Mouse (Mus musculus) embryonic facial prominence, embryonic 13.5 days (tissue): ENCODE data around the gene Casp7. TPM values are rescaled to one million over a fixed set of nuclear protein-coding genes. Genes with fewer than 3 reads are reported as not detected.

ENCODE experiments used
- ATAC-seq: fragments of 200-750 bp; cut with Nextera tagmentation; 2 replicates; pipeline ENCODE4 v1.8.0; 2017; ENCODE audit warnings: low read depth; ENCODE audit not compliant: insufficient number of reproducible peaks, insufficient read depth, low FRiP score, low TSS enrichment
- H3K27ac ChIP-seq: fragments of 300-500 bp; sonication (generic); 2 replicates; pipeline ENCODE4 v1.5.1; 2015; ENCODE audit warnings: moderate library complexity, mild to moderate bottlenecking, inconsistent platforms
- H3K27me3 ChIP-seq: fragments of 300-500 bp; sonication (generic); 2 replicates; pipeline ENCODE4 v1.6.1; 2015; ENCODE audit warnings: mild to moderate bottlenecking, inconsistent platforms
- H3K36me3 ChIP-seq: fragments of 300-500 bp; sonication (generic); 2 replicates; pipeline ENCODE4 v1.6.1; 2015; ENCODE audit warnings: mild to moderate bottlenecking, inconsistent platforms
- H3K4me1 ChIP-seq: fragments of 300-500 bp; sonication (generic); 2 replicates; pipeline ENCODE4 v1.6.1; 2015; ENCODE audit warnings: inconsistent platforms
- H3K4me2 ChIP-seq: fragments of 300-500 bp; sonication (generic); 2 replicates; pipeline ENCODE4 v1.6.1; 2015; ENCODE audit warnings: moderate library complexity, mild to moderate bottlenecking, inconsistent platforms
- H3K4me3 ChIP-seq: fragments of 300-500 bp; sonication (generic); 2 replicates; pipeline ENCODE4 v1.5.1; 2015; ENCODE audit warnings: mild to moderate bottlenecking, inconsistent platforms
- H3K9ac ChIP-seq: fragments of 300-500 bp; sonication (generic); 2 replicates; pipeline ENCODE4 v1.6.1; 2015; ENCODE audit warnings: mild to moderate bottlenecking, inconsistent platforms
- H3K9me3 ChIP-seq: fragments of 300-500 bp; sonication (generic); 2 replicates; pipeline ENCODE4 v1.6.1; 2016; ENCODE audit warnings: inconsistent platforms
- WGBS: fragments of 180-500 bp; shearing (Covaris S2); methylation state at CpG from one replicate; pipeline ENCODE4 v1.1.7; 2015; ENCODE audit warnings: mixed read lengths; 5-methylcytosine and 5-hydroxymethylcytosine counted together
- polyA plus RNA-seq: library from polyadenylated mRNA; unstranded; fragments of >200 nt; fragmentation: Nextera tagmentation; extraction: Ambion mirVana; gene quantifications from 2 replicates; pipeline ENCODE4 v1.2.1, GENCODE M21; 2015

Casp7 gene
- polyA plus RNA-seq, 1 experiment from 2014 or later = 29.6 TPM

- peaks cover 20% of the 10 kb centered on the region; the same call in 1 of the 2 replicates for H3K36me3 ChIP-seq
- ATAC-seq = no peak
- H3K4me2 ChIP-seq = no peak overlapping the region
- no peak overlapping the region for H3K9ac ChIP-seq
- peaks cover 20% of the 10 kb centered on the region for H3K4me1 ChIP-seq
- H3K27ac ChIP-seq = no peak overlapping the region
- no peaks in the 10 kb centered on the region for H3K27me3 ChIP-seq
- H3K4me3 ChIP-seq = no peak overlapping the region
- 54% methylated on average over 10 of the region's 10 CpGs for WGBS
- no peaks in the 10 kb centered on the region for H3K9me3 ChIP-seq
These were observed 35.8 kb downstream of the Casp7 start for GRCm38 (mm10) chr19:56432706-56433105.

GRCm38 (mm10) chr19:56433581-56433980, 36.7 kb downstream of the Casp7 start:
- WGBS = 86% methylated on average over 7 of the region's 7 CpGs
- Histone ChIP-seq H3K9me3 (no peaks in the 10 kb centered on the region), H3K9ac (no peak overlapping the region), H3K4me2 (no peak overlapping the region), H3K36me3 (peaks cover 20% of the 10 kb centered on the region; the same call in 1 of the 2 replicates), H3K4me1 (peaks cover 20% of the 10 kb centered on the region), H3K27ac (no peak overlapping the region), H3K27me3 (no peaks in the 10 kb centered on the region), H3K4me3 (no peak overlapping the region)
- no peak for ATAC-seq

DNA sequence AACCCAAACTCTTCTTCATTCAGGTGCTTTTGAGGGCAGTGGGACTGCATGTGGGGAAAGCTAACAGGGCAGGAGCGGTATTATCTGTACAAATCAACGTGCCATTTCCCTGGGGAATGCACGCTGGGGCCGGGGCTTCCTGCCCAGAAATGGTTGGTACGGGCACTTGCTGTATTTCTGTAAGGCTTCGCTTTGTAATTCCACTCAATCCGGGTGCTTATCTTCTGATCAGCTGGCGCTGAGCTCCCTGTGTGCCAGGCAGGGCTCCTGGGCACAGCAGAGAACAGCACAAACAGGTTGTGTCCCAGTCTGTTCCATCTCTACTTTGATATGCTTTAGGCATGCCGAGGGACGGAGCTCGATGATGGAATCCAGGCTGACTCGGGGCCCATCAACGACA, 39.5 kb downstream of the Casp7 start:
- Histone ChIP-seq H3K9ac (no peak overlapping the region), H3K4me2 (no peak overlapping the region), H3K27me3 (no peaks in the 10 kb centered on the region), H3K4me1 (peaks cover 16% of the 10 kb centered on the region), H3K36me3 (peaks cover 30% of the 10 kb centered on the region), H3K9me3 (no peaks in the 10 kb centered on the region), H3K27ac (no peak overlapping the region), H3K4me3 (no peak overlapping the region)
- 73% methylated on average over 13 of the region's 13 CpGs for WGBS
- no peak for ATAC-seq

GRCm38 (mm10) chr19:56438357-56439071, 41.6 kb downstream of the Casp7 start:
- Histone ChIP-seq H3K4me1 (peaks cover 9% of the 10 kb centered on the region; the same call in 1 of the 2 replicates), H3K9ac (no peak overlapping the region), H3K27me3 (no peaks in the 10 kb centered on the region), H3K4me3 (no peak overlapping the region), H3K4me2 (no peak overlapping the region), H3K9me3 (no peaks in the 10 kb centered on the region), H3K27ac (peak overlapping the region; percentile 39), H3K36me3 (peaks cover 30% of the 10 kb centered on the region)
- ATAC-seq = no peak
- 77% methylated on average over 7 of the region's 7 CpGs for WGBS

- Histone ChIP-seq H3K27me3 (no peaks in the 10 kb centered on the region), H3K36me3 (peaks cover 27% of the 10 kb centered on the region), H3K4me2 (no peak overlapping the region), H3K4me1 (peaks cover 11% of the 10 kb centered on the region; the same call in 1 of the 2 replicates), H3K27ac (no peak overlapping the region), H3K9ac (no peak overlapping the region), H3K9me3 (no peaks in the 10 kb centered on the region), H3K4me3 (no peak overlapping the region)
- WGBS = 91% methylated on average over 6 of the region's 6 CpGs
- ATAC-seq = no peak
These were observed 42.1 kb downstream of the Casp7 start for GRCm38 (mm10) chr19:56439072-56439434.

GRCm38 (mm10) chr19:56443445-56443844, 46.5 kb downstream of the Casp7 start:
- no peak overlapping the region for H3K9ac ChIP-seq
- H3K4me3 ChIP-seq = no peak overlapping the region
- no peaks in the 10 kb centered on the region for H3K9me3 ChIP-seq
- no peak for ATAC-seq
- H3K27ac ChIP-seq = no peak overlapping the region
- 76% methylated on average over 14 of the region's 14 CpGs for WGBS
- peaks cover 10% of the 10 kb centered on the region for H3K36me3 ChIP-seq
- no peaks in the 10 kb centered on the region for H3K27me3 ChIP-seq
- peaks cover 10% of the 10 kb centered on the region; the same call in 1 of the 2 replicates for H3K4me1 ChIP-seq
- no peak overlapping the region for H3K4me2 ChIP-seq

DNA sequence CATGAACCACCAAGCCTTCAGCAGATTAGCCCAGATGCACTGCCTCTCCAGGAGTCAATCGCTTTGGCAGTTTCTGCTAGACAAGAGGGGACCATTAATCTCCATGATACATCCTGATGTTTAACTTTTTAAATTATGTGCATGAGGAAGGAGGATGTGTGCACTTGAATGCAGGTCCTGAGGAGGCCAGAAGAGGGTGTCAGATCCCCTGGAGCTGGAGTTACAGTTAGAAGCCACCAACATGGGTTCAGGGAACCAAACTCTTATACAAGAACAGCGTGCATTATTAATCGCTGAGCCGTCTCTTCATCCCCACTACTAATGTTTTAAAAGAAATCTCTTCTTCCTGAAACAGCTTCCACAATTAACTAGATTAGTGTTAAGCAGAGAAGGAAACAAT, 51.9 kb downstream of the Casp7 start:
- no peaks in the 10 kb centered on the region for H3K9me3 ChIP-seq
- 93% methylated on average over 4 of the region's 4 CpGs for WGBS
- no peak overlapping the region for H3K4me2 ChIP-seq
- H3K27me3 ChIP-seq = no peaks in the 10 kb centered on the region
- no peak overlapping the region for H3K4me3 ChIP-seq
- no peak for ATAC-seq
- H3K27ac ChIP-seq = no peak overlapping the region
- H3K36me3 ChIP-seq = no peaks in the 10 kb centered on the region
- H3K9ac ChIP-seq = no peak overlapping the region
- peaks cover 5% of the 10 kb centered on the region; the same call in 1 of the 2 replicates for H3K4me1 ChIP-seq

GRCm38 (mm10) chr19:56449537-56449936, 52.6 kb downstream of the Casp7 start:
- H3K4me2 ChIP-seq = no peak overlapping the region
- no peak for ATAC-seq
- H3K36me3 ChIP-seq = no peaks in the 10 kb centered on the region
- H3K9ac ChIP-seq = no peak overlapping the region
- no peaks in the 10 kb centered on the region for H3K9me3 ChIP-seq
- H3K27me3 ChIP-seq = no peaks in the 10 kb centered on the region
- H3K4me3 ChIP-seq = no peak overlapping the region
- H3K27ac ChIP-seq = no peak overlapping the region
- WGBS = 85% methylated on average over 8 of the region's 8 CpGs
- H3K4me1 ChIP-seq = no peaks in the 10 kb centered on the region

DNA sequence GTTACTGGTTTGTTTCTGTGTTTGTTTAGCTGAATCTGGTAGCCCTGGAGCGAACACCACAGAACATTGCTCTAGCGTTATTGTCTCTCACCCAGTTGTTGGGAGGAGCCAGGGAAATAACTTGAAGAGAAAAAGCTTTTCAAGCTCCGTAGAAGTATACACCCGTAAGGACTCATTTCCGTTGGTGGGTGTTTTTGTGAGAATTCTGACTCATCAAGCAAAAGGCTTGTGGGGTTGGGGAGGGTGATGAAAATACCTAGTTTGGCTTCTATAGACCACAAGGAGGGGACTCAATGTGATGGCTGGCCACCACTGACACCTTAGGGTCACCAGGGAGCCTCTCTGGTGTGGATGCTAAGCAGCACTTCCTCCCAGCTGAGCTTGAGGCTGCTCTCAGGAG, 54.0 kb downstream of the Casp7 start:
- no peaks in the 10 kb centered on the region for H3K36me3 ChIP-seq
- 85% methylated on average over 5 of the region's 5 CpGs for WGBS
- no peaks in the 10 kb centered on the region for H3K27me3 ChIP-seq
- H3K4me3 ChIP-seq = no peak overlapping the region
- no peaks in the 10 kb centered on the region for H3K9me3 ChIP-seq
- H3K27ac ChIP-seq = no peak overlapping the region
- no peaks in the 10 kb centered on the region for H3K4me1 ChIP-seq
- ATAC-seq = no peak
- H3K4me2 ChIP-seq = no peak overlapping the region
- no peak overlapping the region for H3K9ac ChIP-seq

- no peaks in the 10 kb centered on the region for H3K36me3 ChIP-seq
- H3K9ac ChIP-seq = no peak overlapping the region
- no peaks in the 10 kb centered on the region for H3K9me3 ChIP-seq
- H3K27ac ChIP-seq = no peak overlapping the region
- no peak overlapping the region for H3K4me3 ChIP-seq
- H3K4me2 ChIP-seq = no peak overlapping the region
- no peak for ATAC-seq
- no peaks in the 10 kb centered on the region for H3K27me3 ChIP-seq
- 86% methylated on average over 4 of the region's 4 CpGs for WGBS
- H3K4me1 ChIP-seq = no peaks in the 10 kb centered on the region
These were observed 54.9 kb downstream of the Casp7 start for GRCm38 (mm10) chr19:56451867-56452266.

DNA sequence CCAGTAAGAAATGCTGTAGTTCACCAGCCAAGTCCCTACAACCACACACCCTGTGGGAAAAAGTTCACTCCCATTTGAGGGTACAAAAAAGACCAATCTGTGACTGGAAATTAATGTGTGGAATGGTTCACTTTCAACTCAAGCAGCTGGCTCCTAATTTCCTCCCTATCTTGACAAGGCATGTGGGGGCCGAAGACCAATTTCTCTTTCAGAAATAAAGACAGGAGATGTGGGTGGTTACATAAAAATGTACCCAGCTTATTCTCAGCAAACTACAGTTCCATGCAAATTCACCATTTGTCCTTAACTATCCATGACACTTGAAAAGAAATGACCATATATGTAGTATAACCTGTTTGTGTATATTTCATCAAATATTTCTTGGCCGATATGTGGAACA, 55.5 kb downstream of the Casp7 start:
- Histone ChIP-seq H3K27ac (no peak overlapping the region), H3K4me2 (no peak overlapping the region), H3K4me1 (peaks cover 2% of the 10 kb centered on the region), H3K36me3 (no peaks in the 10 kb centered on the region), H3K4me3 (no peak overlapping the region), H3K27me3 (no peaks in the 10 kb centered on the region), H3K9ac (no peak overlapping the region), H3K9me3 (no peaks in the 10 kb centered on the region)
- no peak for ATAC-seq
- whole genome bisulfite sequencing = 93% methylated on average over 2 of the region's 2 CpGs

GRCm38 (mm10) chr19:56454862-56455261, 57.9 kb downstream of the Casp7 start:
- Histone ChIP-seq H3K9me3 (no peaks in the 10 kb centered on the region), H3K27me3 (no peaks in the 10 kb centered on the region), H3K4me3 (no peak overlapping the region), H3K36me3 (no peaks in the 10 kb centered on the region), H3K9ac (no peak overlapping the region), H3K4me2 (no peak overlapping the region), H3K27ac (no peak overlapping the region), H3K4me1 (peaks cover 11% of the 10 kb centered on the region)
- WGBS = 73% methylated on average over 4 of the region's 4 CpGs
- no peak for ATAC-seq
